Mouse (Mus musculus): ENCODE results near the gene Sec24b. TPM values are rescaled to one million over a fixed set of nuclear protein-coding genes. Genes with fewer than 3 reads are reported as not detected.
A peak's percentile ranks its signal among the peaks of the same experiment; 100 is the strongest.

Sec24b gene
- total and polyA plus RNA-seq, 3 experiments, result 18.6 to 56.3 (median 54.4) TPM

- Histone ChIP-seq H3K4me1 (ENCODE audit: control insufficient read depth in 1 of 2, insufficient read depth in 2 of 2, low read length in 2 of 2) (no peaks in the 10 kb centered on the region; a peak in 1 of 4 replicates), H3K27ac (ENCODE audit: control insufficient read depth, low read depth, low read length) (no peak overlapping the region), H3K9ac (ENCODE audit: control insufficient read depth, low read depth, low read length, poor library complexity, severe bottlenecking) (no peak overlapping the region), H3K4me3 (ENCODE audit: control insufficient read depth in 1 of 2, insufficient read depth in 1 of 2, low read depth in 2 of 2, low read length in 2 of 2) (peak overlapping the region in 1 of 2 experiments; percentile 10; a peak in 1 of 4 replicates), H3K9me3 (replicated peaks; ENCODE audit: insufficient read depth, low read length) (no peaks in the 10 kb centered on the region), H3K36me3 (ENCODE audit: control insufficient read depth in 1 of 2, insufficient read depth in 2 of 2, low read length in 2 of 2) (peaks cover 2 to 8% of the 10 kb centered on the region in 2 experiments), H3K27me3 (ENCODE audit: control insufficient read depth in 1 of 2, insufficient read depth in 2 of 2, low read length in 2 of 2) (no peaks in the 10 kb centered on the region), H3K79me2 (ENCODE audit: control insufficient read depth, insufficient read depth, low read length, poor library complexity) (no peaks in the 10 kb centered on the region)
- DNase-seq (ENCODE audit: low read depth, low spot score), result no peak
- TF ChIP-seq MEF2A (IDR thresholded peaks at IDR 0.05; ENCODE audit: extremely low read depth, insufficient replicate concordance, low read depth, low read length, poor library complexity, severe bottlenecking) (no peak), NRF1 (IDR thresholded peaks at IDR 0.05; ENCODE audit: insufficient read depth, low read depth, low read length, poor library complexity, severe bottlenecking) (no peak), ZMIZ1 (IDR thresholded peaks at IDR 0.05; ENCODE audit: low read depth, low read length) (no peak), SMC3 (IDR thresholded peaks at IDR 0.05; ENCODE audit: low read depth, low read length) (no peak), E2F4 (IDR thresholded peaks at IDR 0.05; ENCODE audit: borderline replicate concordance, low read depth, low read length) (no peak), TAL1 (IDR thresholded peaks at IDR 0.05; ENCODE audit: low read length) (no peak), NELFE (IDR thresholded peaks at IDR 0.05; ENCODE audit: low read depth, low read length) (no peak), GATA1 (IDR thresholded peaks at IDR 0.05; ENCODE audit: low read depth, low read length) (no peak), USF1 (IDR thresholded peaks at IDR 0.05; ENCODE audit: low read depth, low read length) (no peak), CHD1 (IDR thresholded peaks at IDR 0.05; ENCODE audit: low read depth, low read length) (no peak), ZC3H11A (IDR thresholded peaks at IDR 0.05; ENCODE audit: low read depth, low read length) (no peak), ZNF384 (IDR thresholded peaks at IDR 0.05; ENCODE audit: low read depth, low read length) (no peak), RAD21 (IDR thresholded peaks at IDR 0.05; ENCODE audit: low read depth, low read length) (no peak), JUND (IDR thresholded peaks at IDR 0.05; ENCODE audit: low read depth, low read length) (no peak), MAFK (IDR thresholded peaks at IDR 0.05; ENCODE audit: borderline replicate concordance, low read depth, low read length) (no peak), ELF1 (IDR thresholded peaks at IDR 0.05; ENCODE audit: low read depth, low read length) (no peak), MAX (IDR thresholded peaks at IDR 0.05; ENCODE audit: low read length) (no peak)
Observed at GRCm38 (mm10) chr3:130012943-130013342, 48.4 kb downstream of the Sec24b start.

DNA sequence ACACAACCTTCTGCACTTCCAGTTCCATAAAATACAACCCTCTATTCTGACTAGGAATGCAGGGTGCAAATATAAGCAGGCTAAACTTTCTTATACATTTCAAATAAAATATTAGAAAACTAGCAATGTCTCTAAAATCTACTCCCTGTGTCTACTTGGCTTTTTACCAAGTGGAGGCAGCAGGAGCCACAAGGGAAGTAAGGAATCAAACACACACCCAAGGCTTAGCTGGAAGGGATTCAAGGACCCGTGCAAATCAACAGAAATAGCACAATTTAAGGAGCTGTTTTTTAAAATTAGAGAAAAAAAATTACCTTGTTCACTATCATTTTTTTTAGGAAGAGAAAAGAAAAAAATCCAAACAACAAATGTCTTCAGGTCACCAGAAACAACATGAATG is 50.1 kb downstream of the Sec24b start:
- Histone ChIP-seq H3K4me1 (ENCODE audit: control insufficient read depth in 1 of 2, insufficient read depth in 2 of 2, low read length in 2 of 2) (no peaks in the 10 kb centered on the region; a peak in 1 of 4 replicates), H3K9me3 (replicated peaks; ENCODE audit: insufficient read depth, low read length) (no peaks in the 10 kb centered on the region), H3K4me3 (ENCODE audit: control insufficient read depth in 1 of 2, insufficient read depth in 1 of 2, low read depth in 2 of 2, low read length in 2 of 2) (no peak overlapping the region), H3K27me3 (ENCODE audit: control insufficient read depth in 1 of 2, insufficient read depth in 2 of 2, low read length in 2 of 2) (no peaks in the 10 kb centered on the region), H3K36me3 (ENCODE audit: control insufficient read depth in 1 of 2, insufficient read depth in 2 of 2, low read length in 2 of 2) (peaks cover 2 to 8% of the 10 kb centered on the region in 2 experiments), H3K27ac (ENCODE audit: control insufficient read depth, low read depth, low read length) (no peak overlapping the region), H3K9ac (ENCODE audit: control insufficient read depth, low read depth, low read length, poor library complexity, severe bottlenecking) (no peak overlapping the region), H3K79me2 (ENCODE audit: control insufficient read depth, insufficient read depth, low read length, poor library complexity) (no peaks in the 10 kb centered on the region)
- no peak for DNase-seq (ENCODE audit: low read depth, low spot score)
- TF ChIP-seq SMC3 (IDR thresholded peaks at IDR 0.05; ENCODE audit: low read depth, low read length) (no peak), CHD1 (IDR thresholded peaks at IDR 0.05; ENCODE audit: low read depth, low read length) (no peak)
